19 mouse cellular contexts compared by ENCODE assay signal in the genomic region with DNA sequence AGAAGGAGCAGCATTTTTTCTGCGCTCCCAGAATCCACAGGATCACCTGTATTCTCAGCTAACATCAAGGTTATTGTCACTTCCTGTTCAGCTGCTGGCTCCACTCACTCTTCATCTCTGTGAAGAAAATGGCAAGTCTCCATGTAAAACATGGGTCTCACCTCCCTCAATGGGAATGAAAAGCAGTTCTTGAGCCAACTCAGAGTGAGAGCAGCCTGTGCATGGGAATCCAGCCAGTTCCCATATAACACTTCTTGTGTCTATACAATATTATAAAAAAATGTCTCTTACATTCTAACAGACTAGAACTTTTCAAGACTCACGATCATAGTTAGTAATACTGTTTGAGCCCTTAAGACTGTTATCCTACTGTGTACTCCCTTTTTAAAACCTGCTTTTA. TPM values are rescaled to one million over a fixed set of nuclear protein-coding genes. Genes with fewer than 3 reads are reported as not detected.
A peak's percentile ranks its signal among the peaks of the same experiment; 100 is the strongest.
DNase-seq lines count a peak whose midpoint lies in the region; ATAC-seq and TF ChIP-seq lines count a peak whose summit lies in the region.
"Had no signal": no experiment of that assay in that cellular context is flagged by ENCODE, and none has a peak within 500 bp of the region (broad histone marks: within the 10 kb centered on the region; RNA-seq: fewer than 3 reads in every experiment).

No protein-coding gene starts in this region.

- no peak overlapping the region for H3K9ac ChIP-seq in forebrain, embryonic 14.5 days (ENCODE audit: low read length)
- H3K9ac ChIP-seq in forebrain, embryonic 16.5 days (replicated peaks; ENCODE audit: low read depth, low read length): no peak overlapping the region
- H3K9ac ChIP-seq in lung, embryonic 14.5 days: no peak overlapping the region
- H3K9ac ChIP-seq: heart, embryonic 13.5 days; hindbrain, embryonic 15.5 days had no signal

- no peak overlapping the region for H3K4me3 ChIP-seq in forebrain, embryonic 14.5 days (ENCODE audit: low read depth, low read length)
- no peak overlapping the region for H3K4me3 ChIP-seq in forebrain, embryonic 16.5 days (replicated peaks; ENCODE audit: low read length)
- no peak overlapping the region for H3K4me3 ChIP-seq in lung, embryonic 14.5 days (ENCODE audit: low read depth, low read length)
- H3K4me3 ChIP-seq: heart, embryonic 13.5 days; hindbrain, embryonic 15.5 days had no signal

- no peaks in the 10 kb centered on the region for H3K4me1 ChIP-seq in forebrain, embryonic 14.5 days (ENCODE audit: control insufficient read depth, insufficient read depth, low read length)
- no peaks in the 10 kb centered on the region for H3K4me1 ChIP-seq in forebrain, embryonic 16.5 days (replicated peaks; ENCODE audit: control insufficient read depth, insufficient read depth, low read length)
- no peaks in the 10 kb centered on the region for H3K4me1 ChIP-seq in lung, embryonic 14.5 days (ENCODE audit: insufficient read depth)
- H3K4me1 ChIP-seq: heart, embryonic 13.5 days; hindbrain, embryonic 15.5 days had no signal

- no peaks in the 10 kb centered on the region for H3K9me3 ChIP-seq in forebrain, embryonic 14.5 days (replicated peaks; ENCODE audit: control insufficient read depth, low read length)
- H3K9me3 ChIP-seq in forebrain, embryonic 16.5 days (ENCODE audit: control insufficient read depth, low read length): no peaks in the 10 kb centered on the region
- no peaks in the 10 kb centered on the region for H3K9me3 ChIP-seq in lung, embryonic 14.5 days (ENCODE audit: low read depth, low read length)
- H3K9me3 ChIP-seq: heart, embryonic 13.5 days; hindbrain, embryonic 15.5 days had no signal

- WGBS in forebrain, embryonic 14.5 days: 87% methylated on average over 2 of the region's 2 CpGs
- 86% methylated on average over 2 of the region's 2 CpGs for WGBS in forebrain, embryonic 16.5 days
- WGBS in lung, embryonic 14.5 days: 82% methylated on average over 2 of the region's 2 CpGs

- DNase-seq in forebrain, embryonic 14.5 days (ENCODE audit: low spot score): peak; percentile 15
- DNase-seq in frontal cortex, postnatal 36 days (ENCODE audit: low spot score in 2 of 2): peak; percentile 4 to 23
- no peak for DNase-seq in frontal cortex, postnatal 10 days (ENCODE audit: low spot score in 2 of 2)
- peak; percentile 34 for DNase-seq in lung, embryonic 14.5 days
- DNase-seq in lung, postnatal 4 days: no peak
- DNase-seq in telencephalon, adult 2 months (ENCODE audit: low read depth, low spot score): peak; percentile 12
- DNase-seq in embryo, embryonic 10 days (ENCODE audit: low spot score): no peak
- DNase-seq: adrenal gland, postnatal 10 days; cerebellum, adult 18-20 months; cerebellum, adult 9-11 months; cerebellum, postnatal 36 days; gastrocnemius, postnatal 25 days; heart, postnatal 36 days had no signal

- ATAC-seq in forebrain, embryonic 14.5 days: no peak
- ATAC-seq in forebrain, embryonic 16.5 days: no peak
- no peak for ATAC-seq in lung, embryonic 14.5 days (ENCODE audit: insufficient read depth)
- ATAC-seq: intestine, embryonic 16.5 days had no signal

- no peak overlapping the region for H3K4me2 ChIP-seq in forebrain, embryonic 14.5 days (ENCODE audit: low read length)
- no peak overlapping the region for H3K4me2 ChIP-seq in forebrain, embryonic 16.5 days (ENCODE audit: low read length)
- no peak overlapping the region for H3K4me2 ChIP-seq in lung, embryonic 14.5 days
- H3K4me2 ChIP-seq: heart, embryonic 13.5 days; hindbrain, embryonic 15.5 days had no signal

- no peak for TF ChIP-seq CTCF in lung, embryonic 14.5 days (IDR thresholded peaks at IDR 0.05; ENCODE audit: low read depth)

- no peak overlapping the region for H3K27ac ChIP-seq in forebrain, embryonic 14.5 days (ENCODE audit: low read depth, low read length)
- no peak overlapping the region for H3K27ac ChIP-seq in forebrain, embryonic 16.5 days (ENCODE audit: low read length)
- no peak overlapping the region for H3K27ac ChIP-seq in lung, embryonic 14.5 days (ENCODE audit: low read depth)
- H3K27ac ChIP-seq: heart, embryonic 13.5 days; hindbrain, embryonic 15.5 days had no signal

- no peaks in the 10 kb centered on the region for H3K27me3 ChIP-seq in forebrain, embryonic 14.5 days (replicated peaks; ENCODE audit: control insufficient read depth, insufficient read depth, low read length)
- H3K27me3 ChIP-seq in forebrain, embryonic 16.5 days (replicated peaks; ENCODE audit: control insufficient read depth, insufficient read depth, low read length): no peaks in the 10 kb centered on the region
- H3K27me3 ChIP-seq in lung, embryonic 14.5 days (ENCODE audit: insufficient read depth, low read length): no peaks in the 10 kb centered on the region
- H3K27me3 ChIP-seq: heart, embryonic 13.5 days; hindbrain, embryonic 15.5 days had no signal

- H3K36me3 ChIP-seq in forebrain, embryonic 14.5 days (ENCODE audit: control insufficient read depth, insufficient read depth, low read length): no peaks in the 10 kb centered on the region
- H3K36me3 ChIP-seq in forebrain, embryonic 16.5 days (ENCODE audit: control insufficient read depth, insufficient read depth): no peaks in the 10 kb centered on the region
- H3K36me3 ChIP-seq in lung, embryonic 14.5 days (ENCODE audit: insufficient read depth): no peaks in the 10 kb centered on the region
- H3K36me3 ChIP-seq: heart, embryonic 13.5 days; hindbrain, embryonic 15.5 days had no signal

RNA-seq across cellular contexts. Expression of gene Cntnap5b, which starts 57.7 kb away (rescaled TPM):
- polyA plus RNA-seq in forebrain, embryonic 14.5 days (2014; fragmentation: Nextera tagmentation; extraction: Ambion mirVana): 0.72 and 1.1 TPM in 2 replicates
- polyA plus RNA-seq in forebrain, embryonic 16.5 days (2015; fragmentation: Nextera tagmentation; extraction: Ambion mirVana): 1.5 and 2.4 TPM in 2 replicates
- polyA plus RNA-seq in lung, embryonic 14.5 days (2014; fragmentation: Nextera tagmentation; extraction: Ambion mirVana): not detected in 2 replicates
- polyA plus RNA-seq: C2C12; heart, embryonic 13.5 days; heart, postnatal 0 days; intestine, embryonic 16.5 days had no signal

Comparison
In these comparisons a context has a peak if more than half of its experiments do, and no peak if none do; other contexts are left out.
1. DNase-seq: peak in forebrain, embryonic 14.5 days (single experiment), frontal cortex, postnatal 36 days (2 of 2), lung, embryonic 14.5 days (single experiment) and telencephalon, adult 2 months (single experiment); none in frontal cortex, postnatal 10 days (0 of 2), lung, postnatal 4 days (0 of 2) and embryo, embryonic 10 days (single experiment).